Mouse (Mus musculus) kidney, embryonic 16.5 days (tissue): ENCODE results near the gene Adamts9. TPM values are rescaled to one million over a fixed set of nuclear protein-coding genes. Genes with fewer than 3 reads are reported as not detected.

Experiments
- ATAC-seq: fragments of 200-750 bp; cut with Nextera tagmentation; 2 replicates; pipeline ENCODE4 v1.8.0; 2017; ENCODE audit warnings: moderate TSS enrichment; ENCODE audit not compliant: low FRiP score, low TSS enrichment
- H3K27ac ChIP-seq: fragments of 300-500 bp; sonication (generic); 2 replicates; pipeline ENCODE4 v1.5.1; 2014; ENCODE audit warnings: low read length
- H3K27me3 ChIP-seq: fragments of 300-500 bp; sonication (generic); 2 replicates; pipeline ENCODE4 v1.6.1; 2014; ENCODE audit warnings: low read length, control low read depth, mixed read lengths; ENCODE audit not compliant: insufficient read depth
- H3K36me3 ChIP-seq: fragments of 300-500 bp; sonication (generic); 2 replicates; pipeline ENCODE4 v1.6.1; 2014; ENCODE audit warnings: low read length, control low read depth, mixed read lengths; ENCODE audit not compliant: insufficient read depth
- H3K4me1 ChIP-seq: fragments of 300-500 bp; sonication (generic); 2 replicates; pipeline ENCODE4 v1.6.1; 2014; ENCODE audit warnings: low read length, control low read depth, mixed read lengths; ENCODE audit not compliant: insufficient read depth
- H3K4me2 ChIP-seq: fragments of 300-500 bp; sonication (generic); replicated peaks from 2 replicates; pipeline ENCODE4 v1.6.1; 2014; ENCODE audit warnings: low read depth, low read length
- H3K4me3 ChIP-seq: fragments of 300-500 bp; sonication (generic); 2 replicates; pipeline ENCODE4 v1.5.1; 2014; ENCODE audit warnings: mild to moderate bottlenecking, low read length
- H3K9ac ChIP-seq: fragments of 300-500 bp; sonication (generic); replicated peaks from 2 replicates; pipeline ENCODE4 v1.6.1; 2014; ENCODE audit warnings: low read length
- H3K9me3 ChIP-seq: fragments of 300-500 bp; sonication (generic); 2 replicates; pipeline ENCODE4 v1.6.1; 2016; ENCODE audit warnings: low read length, control low read depth
- WGBS: fragments of 180-500 bp; shearing (Covaris S2); extraction: QIAGEN DNeasy Blood & Tissue Kit; methylation state at CpG from one replicate; pipeline ENCODE4 v1.1.7; 2014; 5-methylcytosine and 5-hydroxymethylcytosine counted together
- polyA plus RNA-seq: library from polyadenylated mRNA; unstranded; fragments of >200 nt; fragmentation: Nextera tagmentation; extraction: Ambion mirVana; gene quantifications from 2 replicates; pipeline ENCODE4 v1.2.1, GENCODE M21; 2015

The Adamts9 gene
- polyA plus RNA-seq, 1 experiment from 2014 or later = 12.0 TPM

DNA sequence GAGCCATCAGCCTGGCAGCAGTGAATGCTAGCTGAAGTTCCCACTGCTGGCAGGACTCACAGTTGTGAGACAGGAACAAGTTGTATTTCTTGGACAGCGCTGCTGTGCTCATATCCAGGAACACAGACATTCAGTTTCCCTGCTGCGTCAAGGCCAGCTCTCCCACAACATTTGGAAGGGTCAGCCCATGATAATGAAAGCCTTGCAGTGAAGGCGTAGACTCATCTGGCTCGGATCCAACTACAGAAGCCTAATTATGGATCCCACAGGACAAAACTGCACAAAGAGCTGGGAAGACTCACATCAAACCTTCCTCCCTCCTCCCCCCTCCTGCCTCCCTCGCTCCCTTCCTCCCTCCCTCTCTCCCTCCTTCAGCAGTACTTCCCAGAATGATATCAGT is 93.0 kb downstream of the Adamts9 start:
- H3K9me3 ChIP-seq = no peaks in the 10 kb centered on the region
- H3K36me3 ChIP-seq = peaks cover 26% of the 10 kb centered on the region
- 51% methylated on average over 5 of the region's 5 CpGs for WGBS
- no peaks in the 10 kb centered on the region; the same call in 1 of the 2 replicates for H3K4me1 ChIP-seq
- H3K4me3 ChIP-seq = no peak overlapping the region
- H3K4me2 ChIP-seq = no peak overlapping the region
- H3K27me3 ChIP-seq = no peaks in the 10 kb centered on the region
- peak overlapping the region; percentile 11; the same call in 1 of the 2 replicates for H3K27ac ChIP-seq
- ATAC-seq = peak; percentile 82
- no peak overlapping the region for H3K9ac ChIP-seq

GRCm38 (mm10) chr6:92849208-92849607 is 94.1 kb downstream of the Adamts9 start:
- 90% methylated on average over 9 of the region's 9 CpGs for WGBS
- Histone ChIP-seq H3K4me1 (no peaks in the 10 kb centered on the region; the same call in 1 of the 2 replicates), H3K27ac (no peak overlapping the region), H3K36me3 (peaks cover 30% of the 10 kb centered on the region), H3K9me3 (no peaks in the 10 kb centered on the region), H3K4me2 (no peak overlapping the region), H3K4me3 (no peak overlapping the region), H3K27me3 (no peaks in the 10 kb centered on the region), H3K9ac (no peak overlapping the region)
- ATAC-seq = no peak

DNA sequence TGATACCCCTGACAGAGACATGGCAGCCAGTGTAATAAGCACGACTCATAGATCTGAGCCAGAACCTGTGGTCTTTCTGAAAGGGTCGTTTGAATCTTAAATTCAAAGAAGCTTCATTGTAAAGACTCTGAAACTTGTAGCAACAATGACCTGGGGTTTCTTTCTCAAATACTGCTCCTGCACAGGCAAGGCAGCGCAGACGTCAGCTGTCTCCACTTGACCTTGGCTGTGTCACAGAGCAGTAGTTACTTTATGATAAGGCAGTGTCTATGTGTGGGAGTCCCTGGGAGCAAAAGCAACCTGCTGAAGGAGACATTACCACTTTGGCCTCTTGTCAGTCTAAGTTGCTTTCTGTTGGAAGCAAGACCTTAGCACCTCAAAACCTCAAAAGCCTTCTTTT is 96.7 kb downstream of the Adamts9 start:
- H3K4me3 ChIP-seq = no peak overlapping the region
- no peaks in the 10 kb centered on the region; the same call in 1 of the 2 replicates for H3K4me1 ChIP-seq
- H3K27me3 ChIP-seq = no peaks in the 10 kb centered on the region
- ATAC-seq = no peak
- H3K9ac ChIP-seq = no peak overlapping the region
- 55% methylated on average over 4 of the region's 4 CpGs for WGBS
- peaks cover 28% of the 10 kb centered on the region for H3K36me3 ChIP-seq
- no peak overlapping the region for H3K27ac ChIP-seq
- no peak overlapping the region for H3K4me2 ChIP-seq
- H3K9me3 ChIP-seq = no peaks in the 10 kb centered on the region

DNA sequence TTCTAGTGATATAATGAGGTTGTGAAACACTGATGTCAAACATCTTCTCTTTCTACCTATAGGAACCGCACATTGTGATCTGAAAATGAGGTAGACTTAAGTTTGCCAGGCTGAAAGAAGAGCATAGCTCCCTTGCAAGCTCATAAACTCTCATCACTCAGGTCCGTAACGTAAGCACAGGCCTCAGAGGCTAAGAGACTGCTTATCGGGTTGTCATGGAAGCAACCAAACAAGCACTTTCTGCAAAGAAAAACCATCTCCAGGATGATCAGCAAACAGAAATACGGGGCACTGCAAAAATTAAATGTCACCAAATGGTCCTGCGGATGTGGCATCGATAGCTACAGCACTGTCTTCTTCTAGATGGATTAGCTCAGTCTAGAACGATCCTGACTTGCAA is 97.4 kb downstream of the Adamts9 start:
- Histone ChIP-seq H3K27ac (no peak overlapping the region), H3K4me2 (no peak overlapping the region), H3K36me3 (peaks cover 28% of the 10 kb centered on the region), H3K9me3 (no peaks in the 10 kb centered on the region), H3K4me1 (no peaks in the 10 kb centered on the region), H3K4me3 (no peak overlapping the region), H3K9ac (no peak overlapping the region), H3K27me3 (no peaks in the 10 kb centered on the region)
- no peak for ATAC-seq
- WGBS = 88% methylated on average over 8 of the region's 8 CpGs

DNA sequence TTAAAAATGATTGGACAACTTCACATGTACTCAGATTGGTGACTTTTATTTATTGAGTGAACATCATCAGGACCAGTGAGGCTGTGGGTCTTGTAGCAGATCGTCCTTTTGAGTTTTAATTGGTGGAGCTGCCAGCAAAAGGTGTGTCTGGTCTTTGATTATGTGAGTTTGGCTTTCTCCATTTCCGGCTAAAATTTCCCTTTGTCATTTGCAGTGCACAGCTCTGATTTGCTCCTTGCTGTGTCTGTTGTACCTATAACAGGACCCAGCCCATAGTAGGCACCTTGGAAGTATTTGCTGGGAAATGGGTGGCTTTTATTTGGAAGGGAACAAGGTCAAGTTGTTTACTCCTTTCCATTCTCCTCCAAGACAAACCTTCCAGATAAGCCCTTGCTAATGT is 99.8 kb downstream of the Adamts9 start:
- no peaks in the 10 kb centered on the region for H3K4me1 ChIP-seq
- H3K9me3 ChIP-seq = no peaks in the 10 kb centered on the region
- no peak overlapping the region for H3K4me3 ChIP-seq
- H3K36me3 ChIP-seq = peaks cover 16% of the 10 kb centered on the region
- 79% methylated on average over 2 of the region's 2 CpGs for WGBS
- no peak overlapping the region for H3K9ac ChIP-seq
- H3K4me2 ChIP-seq = no peak overlapping the region
- ATAC-seq = no peak
- H3K27me3 ChIP-seq = no peaks in the 10 kb centered on the region
- no peak overlapping the region for H3K27ac ChIP-seq

DNA sequence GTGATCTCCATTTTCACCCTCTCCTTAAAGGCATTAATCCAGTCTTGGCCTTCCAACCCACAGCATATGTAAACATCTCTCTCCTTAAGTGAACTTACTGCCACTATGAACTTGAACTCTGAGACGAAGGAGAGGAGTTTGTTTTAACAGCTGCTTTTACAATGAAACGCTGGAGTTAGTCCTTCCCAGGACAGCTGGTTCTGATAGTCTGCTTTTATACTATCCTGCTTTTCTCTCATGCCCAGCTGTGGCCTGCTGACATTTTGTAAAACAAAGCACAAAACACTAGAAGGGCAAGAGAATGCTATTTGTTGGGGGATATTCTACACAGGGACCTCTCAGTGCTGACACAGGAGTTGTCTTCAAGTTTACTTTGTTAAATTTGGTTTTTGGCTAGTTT is 101.3 kb downstream of the Adamts9 start:
- Histone ChIP-seq H3K27me3 (no peaks in the 10 kb centered on the region), H3K27ac (peak overlapping the region; percentile 39; the same call in 1 of the 2 replicates), H3K36me3 (peaks cover 8% of the 10 kb centered on the region; the same call in 1 of the 2 replicates), H3K9ac (no peak overlapping the region), H3K4me1 (no peaks in the 10 kb centered on the region), H3K4me2 (no peak overlapping the region), H3K9me3 (no peaks in the 10 kb centered on the region), H3K4me3 (no peak overlapping the region)
- no peak for ATAC-seq
- 14% methylated on average over 2 of the region's 2 CpGs for WGBS

- no peak overlapping the region for H3K4me3 ChIP-seq
- H3K4me1 ChIP-seq = peaks cover 11% of the 10 kb centered on the region; the same call in 1 of the 2 replicates
- no peak overlapping the region for H3K4me2 ChIP-seq
- 93% methylated on average over 2 of the region's 2 CpGs for WGBS
- peaks cover 19% of the 10 kb centered on the region; the same call in 1 of the 2 replicates for H3K36me3 ChIP-seq
- no peaks in the 10 kb centered on the region for H3K27me3 ChIP-seq
- H3K27ac ChIP-seq = no peak overlapping the region
- no peak for ATAC-seq
- H3K9me3 ChIP-seq = no peaks in the 10 kb centered on the region
- H3K9ac ChIP-seq = no peak overlapping the region
Observed at GRCm38 (mm10) chr6:92831106-92831505, 112.2 kb downstream of the Adamts9 start.

DNA sequence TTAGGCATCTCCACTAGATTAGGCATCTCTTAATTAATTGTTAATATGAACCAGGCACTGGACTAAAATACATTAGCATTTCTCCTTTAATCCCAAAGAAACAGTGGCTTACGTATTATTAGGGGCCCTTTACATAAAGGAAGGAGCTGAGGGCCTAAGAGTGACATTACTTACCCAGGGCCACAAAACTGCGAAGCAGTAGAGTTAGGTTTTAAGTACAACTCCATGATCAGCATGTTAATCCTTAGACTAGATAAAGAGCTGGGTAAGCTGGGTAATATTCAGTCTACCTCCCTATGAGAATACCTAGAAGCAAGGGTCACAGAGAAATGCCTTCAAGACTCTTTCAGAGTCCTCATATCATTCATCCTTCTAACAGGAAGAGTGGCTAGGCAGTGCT is 114.1 kb downstream of the Adamts9 start:
- peaks cover 11% of the 10 kb centered on the region; the same call in 1 of the 2 replicates for H3K4me1 ChIP-seq
- no peaks in the 10 kb centered on the region for H3K27me3 ChIP-seq
- no peak overlapping the region for H3K27ac ChIP-seq
- no peaks in the 10 kb centered on the region for H3K9me3 ChIP-seq
- peak; percentile 75 for ATAC-seq
- H3K4me2 ChIP-seq = no peak overlapping the region
- H3K4me3 ChIP-seq = no peak overlapping the region
- peaks cover 19% of the 10 kb centered on the region; the same call in 1 of the 2 replicates for H3K36me3 ChIP-seq
- no peak overlapping the region for H3K9ac ChIP-seq
- WGBS = 84% methylated on average over 2 of the region's 2 CpGs

GRCm38 (mm10) chr6:92827360-92827759 is 115.9 kb downstream of the Adamts9 start:
- Histone ChIP-seq H3K36me3 (peaks cover 14% of the 10 kb centered on the region; the same call in 1 of the 2 replicates), H3K4me3 (no peak overlapping the region), H3K27ac (peak overlapping the region; percentile 66), H3K9me3 (no peaks in the 10 kb centered on the region), H3K9ac (no peak overlapping the region), H3K4me2 (no peak overlapping the region), H3K4me1 (peaks cover 11% of the 10 kb centered on the region; the same call in 1 of the 2 replicates), H3K27me3 (no peaks in the 10 kb centered on the region)
- no peak for ATAC-seq
- WGBS = 57% methylated on average over 5 of the region's 5 CpGs

GRCm38 (mm10) chr6:92826561-92826960 is 116.7 kb downstream of the Adamts9 start:
- no peak for ATAC-seq
- H3K4me1 ChIP-seq = peaks cover 11% of the 10 kb centered on the region; the same call in 1 of the 2 replicates
- H3K36me3 ChIP-seq = peaks cover 11% of the 10 kb centered on the region; the same call in 1 of the 2 replicates
- no peaks in the 10 kb centered on the region for H3K27me3 ChIP-seq
- H3K9ac ChIP-seq = no peak overlapping the region
- H3K4me2 ChIP-seq = no peak overlapping the region
- H3K4me3 ChIP-seq = no peak overlapping the region
- 92% methylated on average over 5 of the region's 5 CpGs for WGBS
- no peak overlapping the region; the same call in 1 of the 2 replicates for H3K27ac ChIP-seq
- H3K9me3 ChIP-seq = no peaks in the 10 kb centered on the region
